Mouse (Mus musculus): ENCODE data around the gene Rsg1. TPM values are rescaled to one million over a fixed set of nuclear protein-coding genes. Genes with fewer than 3 reads are reported as not detected.

Rsg1 gene
- total and polyA plus RNA-seq, 2 experiments from 2014 or later = 1.3 TPM; not detected in 1

DNA sequence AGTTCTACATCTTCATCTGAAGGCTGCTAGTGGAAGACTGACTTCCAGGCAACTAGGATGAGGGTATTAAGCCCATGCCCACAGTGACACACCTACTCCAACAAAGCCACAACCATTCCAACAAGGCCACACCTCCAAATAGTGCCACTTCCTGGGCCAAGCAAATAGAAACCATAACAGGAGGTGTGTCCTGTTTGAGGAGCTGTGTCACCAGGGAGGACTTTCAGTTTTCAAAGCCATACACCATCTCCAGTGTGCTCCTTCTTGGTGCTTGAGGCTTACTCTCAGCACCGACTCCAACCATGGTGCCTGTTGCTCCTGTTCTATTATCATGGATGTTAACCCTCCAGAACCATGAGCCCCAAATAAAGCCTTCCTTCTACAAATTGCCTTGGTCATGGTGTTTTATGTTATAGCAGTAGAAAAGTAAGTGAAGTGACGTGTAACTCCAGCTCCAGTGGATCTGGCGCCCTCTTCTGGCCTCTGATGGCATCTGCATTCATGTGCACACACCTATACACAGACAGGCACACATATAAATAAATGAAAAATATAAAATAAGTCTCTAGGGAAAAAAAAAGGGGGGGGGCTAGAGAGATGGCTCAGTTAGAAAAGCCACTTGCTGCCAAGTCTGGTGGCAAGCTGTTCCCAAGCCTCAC lies 52.4 kb downstream of the Rsg1 start:
- TF ChIP-seq EP300 (IDR thresholded peaks at IDR 0.05; ENCODE audit: low read depth) = no peak
- no peak for TF ChIP-seq CTCF (IDR thresholded peaks at IDR 0.05; ENCODE audit: low read depth)
- 82% methylated on average over 3 of the region's 3 CpGs for WGBS

DNA sequence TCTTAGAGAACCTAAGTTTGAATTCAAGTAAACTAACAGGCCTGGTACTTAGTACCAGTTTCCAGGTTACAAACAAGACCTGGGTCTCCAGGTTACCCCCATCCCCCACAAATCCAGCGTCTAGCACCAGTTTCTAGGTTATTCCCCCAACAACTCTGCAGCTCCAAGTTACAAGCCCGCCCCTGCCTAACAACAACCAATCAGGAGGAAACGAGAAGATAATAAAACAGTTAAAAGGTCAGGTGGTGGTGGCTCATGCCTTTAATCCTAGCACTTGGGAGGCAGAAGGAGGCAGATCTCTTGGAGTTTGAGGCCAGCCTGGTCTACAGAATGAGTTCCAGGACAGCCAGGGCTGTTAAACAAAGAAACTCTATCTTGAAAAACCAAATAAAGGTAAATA lies 53.5 kb downstream of the Rsg1 start:
- Histone ChIP-seq H3K36me3 (replicated peaks; ENCODE audit: control insufficient read depth, insufficient read depth, low read length) (no peaks in the 10 kb centered on the region), H3K27me3 (ENCODE audit: control insufficient read depth, insufficient read depth, low read length) (no peaks in the 10 kb centered on the region), H3K9me3 (replicated peaks; ENCODE audit: control insufficient read depth, low read length) (no peaks in the 10 kb centered on the region), H3K9ac (replicated peaks; ENCODE audit: low read depth, low read length) (no peak overlapping the region), H3K4me1 (ENCODE audit: control insufficient read depth, insufficient read depth) (no peaks in the 10 kb centered on the region), H3K4me3 (ENCODE audit: low read depth, low read length) (no peak overlapping the region), H3K27ac (ENCODE audit: low read depth) (no peak overlapping the region), H3K4me2 (ENCODE audit: low read depth, low read length) (no peak overlapping the region)
- no peak for TF ChIP-seq CTCF (IDR thresholded peaks at IDR 0.05; ENCODE audit: low read depth)
- TF ChIP-seq EP300 (IDR thresholded peaks at IDR 0.05; ENCODE audit: low read depth) = no peak
- no peak for ATAC-seq (ENCODE audit: insufficient read depth, low read depth)
- WGBS = 66% methylated on average over 3 of the region's 3 CpGs
- no peak for DNase-seq (ENCODE audit: low spot score)

More for the DNA sequence above, 52.4 kb downstream of the Rsg1 start:
- H3K27me3 ChIP-seq (ENCODE audit: control insufficient read depth, insufficient read depth, low read length) = no peaks in the 10 kb centered on the region
- no peak overlapping the region for H3K9ac ChIP-seq (replicated peaks; ENCODE audit: low read depth, low read length)
- H3K4me1 ChIP-seq (ENCODE audit: control insufficient read depth, insufficient read depth) = no peaks in the 10 kb centered on the region
- ATAC-seq (ENCODE audit: insufficient read depth, low read depth) (no peak), DNase-seq (ENCODE audit: low spot score) (no peak)
- H3K4me2 ChIP-seq (ENCODE audit: low read depth, low read length) = no peak overlapping the region
- H3K36me3 ChIP-seq (replicated peaks; ENCODE audit: control insufficient read depth, insufficient read depth, low read length) = no peaks in the 10 kb centered on the region
- no peaks in the 10 kb centered on the region for H3K9me3 ChIP-seq (replicated peaks; ENCODE audit: control insufficient read depth, low read length)
- no peak overlapping the region for H3K4me3 ChIP-seq (ENCODE audit: low read depth, low read length)
- no peak overlapping the region for H3K27ac ChIP-seq (ENCODE audit: low read depth)

DNA sequence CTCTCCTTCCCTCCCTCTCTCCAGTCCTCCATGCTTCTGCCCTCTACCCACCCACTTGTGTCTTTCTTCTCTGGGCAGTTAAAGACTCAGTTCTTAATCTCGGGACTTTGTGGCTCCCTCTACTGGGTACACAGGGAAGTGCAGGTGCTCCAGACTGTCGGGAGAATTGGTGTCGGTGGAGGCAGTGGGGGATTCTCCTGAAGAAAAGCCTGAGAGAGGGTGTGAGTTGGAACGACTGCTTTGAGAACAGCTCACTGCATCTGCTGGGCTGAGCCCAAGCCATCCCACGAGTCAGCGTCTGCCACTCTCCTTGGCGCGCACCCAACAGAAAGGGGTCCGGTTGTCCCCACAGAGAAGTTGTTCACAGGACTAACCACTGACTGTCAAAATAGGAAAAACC lies 54.1 kb downstream of the Rsg1 start:
- H3K4me1 ChIP-seq (ENCODE audit: control insufficient read depth, insufficient read depth) = no peaks in the 10 kb centered on the region
- ATAC-seq (ENCODE audit: insufficient read depth, low read depth) = no peak
- no peak for TF ChIP-seq EP300 (IDR thresholded peaks at IDR 0.05; ENCODE audit: low read depth)
- TF ChIP-seq CTCF (IDR thresholded peaks at IDR 0.05; ENCODE audit: low read depth) = peak; percentile 87
- peak; percentile 41 for DNase-seq (ENCODE audit: low spot score)
- H3K4me2 ChIP-seq (ENCODE audit: low read depth, low read length) = no peak overlapping the region
- no peak overlapping the region for H3K27ac ChIP-seq (ENCODE audit: low read depth)
- H3K36me3 ChIP-seq (replicated peaks; ENCODE audit: control insufficient read depth, insufficient read depth, low read length) = no peaks in the 10 kb centered on the region
- H3K9me3 ChIP-seq (replicated peaks; ENCODE audit: control insufficient read depth, low read length) = no peaks in the 10 kb centered on the region
- 31% methylated on average over 9 of the region's 9 CpGs for WGBS
- H3K4me3 ChIP-seq (ENCODE audit: low read depth, low read length) = no peak overlapping the region
- H3K9ac ChIP-seq (replicated peaks; ENCODE audit: low read depth, low read length) = no peak overlapping the region
- H3K27me3 ChIP-seq (ENCODE audit: control insufficient read depth, insufficient read depth, low read length) = no peaks in the 10 kb centered on the region

DNA sequence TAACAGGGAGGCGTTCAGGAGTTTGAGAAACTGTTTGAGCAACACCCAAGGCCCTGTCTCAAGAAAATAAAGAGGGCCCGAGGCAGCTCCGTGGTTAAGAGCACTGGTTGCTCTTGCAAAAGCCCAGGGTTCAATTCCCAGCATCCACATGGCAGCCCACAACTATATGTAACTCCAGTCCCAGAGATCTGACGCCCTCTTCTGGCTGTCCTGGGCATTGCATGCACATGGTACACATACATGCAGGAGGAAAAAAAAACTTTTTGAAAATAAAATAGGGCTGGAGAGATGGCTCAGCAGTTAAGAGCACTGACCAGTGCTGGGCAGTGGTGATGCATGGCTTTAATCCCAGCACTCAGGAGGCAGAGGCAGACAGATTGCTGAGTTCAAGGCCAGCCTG lies 54.6 kb downstream of the Rsg1 start:
- no peak overlapping the region for H3K9ac ChIP-seq (replicated peaks; ENCODE audit: low read depth, low read length)
- DNase-seq (ENCODE audit: low spot score) (no peak), ATAC-seq (ENCODE audit: insufficient read depth, low read depth) (no peak)
- H3K9me3 ChIP-seq (replicated peaks; ENCODE audit: control insufficient read depth, low read length) = no peaks in the 10 kb centered on the region
- H3K4me1 ChIP-seq (ENCODE audit: control insufficient read depth, insufficient read depth) = no peaks in the 10 kb centered on the region
- H3K4me2 ChIP-seq (ENCODE audit: low read depth, low read length) = no peak overlapping the region
- 71% methylated on average over 4 of the region's 4 CpGs for WGBS
- peak; percentile 6; the same call in 1 of the 2 replicates for TF ChIP-seq CTCF (IDR thresholded peaks at IDR 0.05; ENCODE audit: low read depth)
- TF ChIP-seq EP300 (IDR thresholded peaks at IDR 0.05; ENCODE audit: low read depth) = no peak
- no peaks in the 10 kb centered on the region for H3K36me3 ChIP-seq (replicated peaks; ENCODE audit: control insufficient read depth, insufficient read depth, low read length)
- no peak overlapping the region for H3K27ac ChIP-seq (ENCODE audit: low read depth)
- H3K27me3 ChIP-seq (ENCODE audit: control insufficient read depth, insufficient read depth, low read length) = no peaks in the 10 kb centered on the region
- H3K4me3 ChIP-seq (ENCODE audit: low read depth, low read length) = no peak overlapping the region

DNA sequence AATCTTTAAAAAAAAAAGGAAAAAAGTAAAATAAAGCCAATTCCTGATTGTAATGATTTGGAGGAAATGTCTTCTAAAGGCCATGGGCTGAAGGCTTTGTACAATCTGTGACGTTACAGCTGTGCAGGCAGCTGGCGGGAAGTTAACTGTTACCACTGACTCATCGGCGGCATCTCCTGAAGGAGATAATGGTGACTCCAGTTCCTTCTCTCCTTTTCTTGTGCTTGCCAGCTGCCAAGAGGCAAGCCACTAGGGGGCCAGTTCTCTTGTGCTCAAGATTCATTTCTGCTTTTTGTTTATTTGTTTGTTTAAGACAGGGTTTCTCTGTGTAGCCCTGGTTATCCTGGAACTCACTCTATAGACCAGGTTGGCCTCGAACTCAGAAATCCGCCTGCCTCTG lies 55.3 kb downstream of the Rsg1 start:
- H3K36me3 ChIP-seq (replicated peaks; ENCODE audit: control insufficient read depth, insufficient read depth, low read length) = no peaks in the 10 kb centered on the region
- no peak for DNase-seq (ENCODE audit: low spot score)
- ATAC-seq (ENCODE audit: insufficient read depth, low read depth) = no peak
- H3K27me3 ChIP-seq (ENCODE audit: control insufficient read depth, insufficient read depth, low read length) = no peaks in the 10 kb centered on the region
- H3K9ac ChIP-seq (replicated peaks; ENCODE audit: low read depth, low read length) = no peak overlapping the region
- no peak overlapping the region for H3K4me2 ChIP-seq (ENCODE audit: low read depth, low read length)
- TF ChIP-seq EP300 (IDR thresholded peaks at IDR 0.05; ENCODE audit: low read depth) (no peak), CTCF (IDR thresholded peaks at IDR 0.05; ENCODE audit: low read depth) (peak; percentile 19)
- H3K4me1 ChIP-seq (ENCODE audit: control insufficient read depth, insufficient read depth) = no peaks in the 10 kb centered on the region
- no peak overlapping the region for H3K4me3 ChIP-seq (ENCODE audit: low read depth, low read length)
- 65% methylated on average over 6 of the region's 6 CpGs for WGBS
- H3K9me3 ChIP-seq (replicated peaks; ENCODE audit: control insufficient read depth, low read length) = no peaks in the 10 kb centered on the region
- no peak overlapping the region for H3K27ac ChIP-seq (ENCODE audit: low read depth)
